In the genomic region with DNA sequence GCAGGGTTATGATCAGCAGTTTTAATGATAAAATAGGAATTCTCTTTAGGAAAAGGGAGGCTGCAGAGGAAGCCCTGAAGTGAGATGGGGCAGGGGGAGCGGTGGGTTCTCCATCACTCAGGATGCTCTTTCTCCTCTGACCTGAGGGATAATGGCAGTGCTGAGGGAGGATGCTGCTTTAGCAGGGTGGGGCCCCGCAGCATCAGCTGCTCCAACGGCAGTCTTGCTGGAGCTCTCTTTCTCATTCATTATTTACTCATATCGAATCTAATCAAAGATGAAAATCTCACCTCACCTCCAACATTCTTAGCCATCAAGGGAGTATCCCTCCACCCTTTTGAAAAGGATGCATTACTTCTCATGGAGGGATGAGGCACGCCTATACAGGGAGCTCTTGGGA, we compare ENCODE assay signal across 29 mouse cellular contexts.
DNase-seq lines count a peak whose midpoint lies in the region; ATAC-seq lines count a peak whose summit lies in the region.
"Had no signal": no experiment of that assay in that cellular context is flagged by ENCODE, and none has a peak within 500 bp of the region (broad histone marks: within the 10 kb centered on the region; RNA-seq: fewer than 3 reads in every experiment).

No protein-coding gene starts in this region.

- H3K4me1 ChIP-seq in hindbrain, embryonic 13.5 days (replicated peaks): peaks cover 19% of the 10 kb centered on the region
- no peaks in the 10 kb centered on the region; the same call in 1 of the 2 replicates for H3K4me1 ChIP-seq in hindbrain, embryonic 10.5 days (replicated peaks)
- peaks cover 16% of the 10 kb centered on the region for H3K4me1 ChIP-seq in forebrain, embryonic 16.5 days (replicated peaks; ENCODE audit: control insufficient read depth, insufficient read depth, low read length)
- no peaks in the 10 kb centered on the region for H3K4me1 ChIP-seq in hindbrain, embryonic 16.5 days (ENCODE audit: control insufficient read depth, insufficient read depth, low read depth, low read length)
- H3K4me1 ChIP-seq in neural tube, embryonic 14.5 days (ENCODE audit: control insufficient read depth, insufficient read depth, low read length): peaks cover 7% of the 10 kb centered on the region; the same call in 1 of the 2 replicates
- H3K4me1 ChIP-seq: heart, embryonic 15.5 days; intestine, embryonic 15.5 days; limb, embryonic 13.5 days; liver, embryonic 12.5 days; neural tube, embryonic 12.5 days; stomach, embryonic 15.5 days had no signal

- no peak for DNase-seq in hindbrain, embryonic 10.5 days (ENCODE audit: low spot score)
- DNase-seq in layer of hippocampus, postnatal 36 days: no peak
- no peak for DNase-seq in lung, postnatal 36 days
- DNase-seq: adrenal gland, postnatal 36 days; B cell, adult 2 months; cerebellum, adult 9-11 months; gastrocnemius, postnatal 36 days; heart, postnatal 36 days; kidney, adult 8-10 months; kidney, postnatal 14 days; lung, adult 18-20 months; lung, postnatal 10 days; right cerebral cortex, adult 18-20 months; thymus, adult 18-20 months; thymus, postnatal 36 days had no signal

- no peaks in the 10 kb centered on the region for H3K36me3 ChIP-seq in hindbrain, embryonic 13.5 days
- H3K36me3 ChIP-seq in hindbrain, embryonic 10.5 days: no peaks in the 10 kb centered on the region
- no peaks in the 10 kb centered on the region for H3K36me3 ChIP-seq in forebrain, embryonic 16.5 days (ENCODE audit: control insufficient read depth, insufficient read depth)
- no peaks in the 10 kb centered on the region for H3K36me3 ChIP-seq in hindbrain, embryonic 16.5 days (ENCODE audit: control insufficient read depth, insufficient read depth, low read length)
- H3K36me3 ChIP-seq in neural tube, embryonic 14.5 days (ENCODE audit: control insufficient read depth, insufficient read depth, low read length): no peaks in the 10 kb centered on the region
- H3K36me3 ChIP-seq: G1E; heart, embryonic 15.5 days; intestine, embryonic 15.5 days; limb, embryonic 13.5 days; liver, embryonic 12.5 days; neural tube, embryonic 12.5 days; stomach, embryonic 15.5 days had no signal

- H3K27ac ChIP-seq in hindbrain, embryonic 13.5 days: peak overlapping the region; percentile 74
- no peak overlapping the region; the same call in 1 of the 2 replicates for H3K27ac ChIP-seq in hindbrain, embryonic 10.5 days
- no peak overlapping the region for H3K27ac ChIP-seq in forebrain, embryonic 16.5 days (ENCODE audit: low read length)
- H3K27ac ChIP-seq in hindbrain, embryonic 16.5 days (ENCODE audit: low read depth, low read length): no peak overlapping the region
- 0 out of 2 replicates have a peak overlapping the region, but pooled peaks have one; percentile 12 for H3K27ac ChIP-seq in neural tube, embryonic 14.5 days (ENCODE audit: low read depth, low read length)
- H3K27ac ChIP-seq: heart, embryonic 15.5 days; intestine, embryonic 15.5 days; layer of hippocampus, adult 2 months; limb, embryonic 13.5 days; liver, embryonic 12.5 days; neural tube, embryonic 12.5 days; stomach, embryonic 15.5 days had no signal

- H3K9me3 ChIP-seq in hindbrain, embryonic 13.5 days: no peaks in the 10 kb centered on the region
- no peaks in the 10 kb centered on the region for H3K9me3 ChIP-seq in hindbrain, embryonic 10.5 days
- H3K9me3 ChIP-seq in forebrain, embryonic 16.5 days (ENCODE audit: control insufficient read depth, low read length): no peaks in the 10 kb centered on the region
- no peaks in the 10 kb centered on the region for H3K9me3 ChIP-seq in hindbrain, embryonic 16.5 days (ENCODE audit: control insufficient read depth, low read length)
- H3K9me3 ChIP-seq in neural tube, embryonic 14.5 days (ENCODE audit: control insufficient read depth, low read length): no peaks in the 10 kb centered on the region
- H3K9me3 ChIP-seq: heart, embryonic 15.5 days; intestine, embryonic 15.5 days; neural tube, embryonic 12.5 days; stomach, embryonic 15.5 days had no signal

- no peak for ATAC-seq in hindbrain, embryonic 13.5 days (ENCODE audit: low FRiP score)
- ATAC-seq in forebrain, embryonic 16.5 days: no peak
- no peak for ATAC-seq in hindbrain, embryonic 16.5 days
- ATAC-seq in neural tube, embryonic 14.5 days (ENCODE audit: low read depth): no peak
- ATAC-seq: intestine, embryonic 15.5 days; liver, embryonic 12.5 days; Patski had no signal

- peak overlapping the region; percentile 44; the same call in 1 of the 2 replicates for H3K9ac ChIP-seq in hindbrain, embryonic 13.5 days
- 0 out of 2 replicates have a peak overlapping the region, but pooled peaks have one; percentile 26 for H3K9ac ChIP-seq in forebrain, embryonic 16.5 days (replicated peaks; ENCODE audit: low read depth, low read length)
- peak overlapping the region; percentile 30; the same call in 1 of the 2 replicates for H3K9ac ChIP-seq in hindbrain, embryonic 16.5 days (ENCODE audit: low read depth, low read length)
- no peak overlapping the region for H3K9ac ChIP-seq in neural tube, embryonic 14.5 days (replicated peaks; ENCODE audit: low read depth, low read length)
- H3K9ac ChIP-seq: heart, embryonic 15.5 days; intestine, embryonic 15.5 days; limb, embryonic 13.5 days; liver, embryonic 12.5 days; neural tube, embryonic 12.5 days; stomach, embryonic 15.5 days had no signal

- H3K4me2 ChIP-seq in hindbrain, embryonic 13.5 days: peak overlapping the region; percentile 30
- peak overlapping the region; percentile 25 for H3K4me2 ChIP-seq in forebrain, embryonic 16.5 days (ENCODE audit: low read length)
- H3K4me2 ChIP-seq in hindbrain, embryonic 16.5 days (ENCODE audit: low read length): no peak overlapping the region
- no peak overlapping the region for H3K4me2 ChIP-seq in neural tube, embryonic 14.5 days (ENCODE audit: low read depth, low read length)
- H3K4me2 ChIP-seq: heart, embryonic 15.5 days; intestine, embryonic 15.5 days; limb, embryonic 13.5 days; liver, embryonic 12.5 days; neural tube, embryonic 12.5 days; stomach, embryonic 15.5 days had no signal

- WGBS in hindbrain, embryonic 13.5 days: 69% methylated on average over 5 of the region's 5 CpGs
- WGBS in hindbrain, embryonic 10.5 days: 90% methylated on average over 5 of the region's 5 CpGs
- WGBS in forebrain, embryonic 16.5 days: 80% methylated on average over 5 of the region's 5 CpGs
- 64% methylated on average over 5 of the region's 5 CpGs for WGBS in hindbrain, embryonic 16.5 days
- 64% methylated on average over 5 of the region's 5 CpGs for WGBS in neural tube, embryonic 14.5 days

- no peaks in the 10 kb centered on the region for H3K27me3 ChIP-seq in hindbrain, embryonic 13.5 days
- no peaks in the 10 kb centered on the region for H3K27me3 ChIP-seq in hindbrain, embryonic 10.5 days (ENCODE audit: insufficient read depth, poor library complexity, severe bottlenecking)
- no peaks in the 10 kb centered on the region for H3K27me3 ChIP-seq in forebrain, embryonic 16.5 days (replicated peaks; ENCODE audit: control insufficient read depth, insufficient read depth, low read length)
- H3K27me3 ChIP-seq in hindbrain, embryonic 16.5 days (replicated peaks; ENCODE audit: control insufficient read depth, insufficient read depth, low read length): no peaks in the 10 kb centered on the region
- no peaks in the 10 kb centered on the region for H3K27me3 ChIP-seq in neural tube, embryonic 14.5 days (ENCODE audit: control insufficient read depth, insufficient read depth, low read length)
- H3K27me3 ChIP-seq: CH12.LX; heart, embryonic 15.5 days; intestine, embryonic 15.5 days; limb, embryonic 13.5 days; liver, embryonic 12.5 days; neural tube, embryonic 12.5 days; stomach, embryonic 15.5 days had no signal

- no peak overlapping the region for H3K4me3 ChIP-seq in hindbrain, embryonic 13.5 days
- no peak overlapping the region for H3K4me3 ChIP-seq in hindbrain, embryonic 10.5 days
- no peak overlapping the region for H3K4me3 ChIP-seq in forebrain, embryonic 16.5 days (replicated peaks; ENCODE audit: low read length)
- no peak overlapping the region for H3K4me3 ChIP-seq in hindbrain, embryonic 16.5 days (ENCODE audit: low read length)
- no peak overlapping the region for H3K4me3 ChIP-seq in neural tube, embryonic 14.5 days (ENCODE audit: low read depth, low read length)
- H3K4me3 ChIP-seq: heart, embryonic 15.5 days; intestine, embryonic 15.5 days; layer of hippocampus, adult 2 months; limb, embryonic 13.5 days; liver, embryonic 12.5 days; neural tube, embryonic 12.5 days; stomach, embryonic 15.5 days had no signal

Comparison
In these comparisons a context has a peak if more than half of its experiments do, and no peak if none do; other contexts are left out.
1. H3K27ac ChIP-seq: peak in hindbrain, embryonic 13.5 days (single experiment) and neural tube, embryonic 14.5 days (single experiment); none in hindbrain, embryonic 10.5 days (single experiment), forebrain, embryonic 16.5 days (single experiment) and hindbrain, embryonic 16.5 days (single experiment).
2. H3K4me2 ChIP-seq: peak in hindbrain, embryonic 13.5 days (single experiment) and forebrain, embryonic 16.5 days (single experiment); none in hindbrain, embryonic 16.5 days (single experiment) and neural tube, embryonic 14.5 days (single experiment).